Mouse (Mus musculus) hindbrain, embryonic 16.5 days (tissue): ENCODE data around the gene Kxd1. TPM values are rescaled to one million over a fixed set of nuclear protein-coding genes. Genes with fewer than 3 reads are reported as not detected.

Source experiments
- ATAC-seq: fragments of 200-750 bp; cut with Nextera tagmentation; 2 replicates; pipeline ENCODE4 v1.8.0; 2017; ENCODE audit warnings: moderate TSS enrichment, moderate library complexity
- H3K27ac ChIP-seq: fragments of 300-500 bp; sonication (generic); 2 replicates; pipeline ENCODE4 v1.5.1; 2014; ENCODE audit warnings: low read depth, mild to moderate bottlenecking, control low read depth, low read length, moderate library complexity
- H3K27me3 ChIP-seq: fragments of 300-500 bp; sonication (generic); replicated peaks from 2 replicates; pipeline ENCODE4 v1.6.1; 2014; ENCODE audit warnings: low read length; ENCODE audit not compliant: control insufficient read depth, insufficient read depth
- H3K36me3 ChIP-seq: fragments of 300-500 bp; sonication (generic); 2 replicates; pipeline ENCODE4 v1.6.1; 2014; ENCODE audit warnings: mild to moderate bottlenecking, low read length, moderate library complexity, mixed read lengths; ENCODE audit not compliant: control insufficient read depth, insufficient read depth
- H3K4me1 ChIP-seq: fragments of 300-500 bp; sonication (generic); 2 replicates; pipeline ENCODE4 v1.6.1; 2014; ENCODE audit warnings: low read depth, low read length; ENCODE audit not compliant: control insufficient read depth, insufficient read depth
- H3K4me2 ChIP-seq: fragments of 300-500 bp; sonication (generic); 2 replicates; pipeline ENCODE4 v1.6.1; 2014; ENCODE audit warnings: mild to moderate bottlenecking, low read length, control low read depth, moderate library complexity
- H3K4me3 ChIP-seq: fragments of 300-500 bp; sonication (generic); 2 replicates; pipeline ENCODE4 v1.5.1; 2014; ENCODE audit warnings: mild to moderate bottlenecking, low read length, control low read depth, moderate library complexity
- H3K9ac ChIP-seq: fragments of 300-500 bp; sonication (generic); 2 replicates; pipeline ENCODE4 v1.6.1; 2014; ENCODE audit warnings: low read depth, mild to moderate bottlenecking, control low read depth, low read length, moderate library complexity
- H3K9me3 ChIP-seq: fragments of 300-500 bp; sonication (generic); 2 replicates; pipeline ENCODE4 v1.6.1; 2014; ENCODE audit warnings: mild to moderate bottlenecking, low read length, moderate library complexity; ENCODE audit not compliant: control insufficient read depth
- WGBS: fragments of 180-500 bp; shearing (Covaris S2); extraction: QIAGEN DNeasy Blood & Tissue Kit; methylation state at CpG from one replicate; pipeline ENCODE4 v1.1.7; 2014; 5-methylcytosine and 5-hydroxymethylcytosine counted together
- polyA plus RNA-seq: library from polyadenylated mRNA; unstranded; fragments of >200 nt; fragmentation: Nextera tagmentation; extraction: Ambion mirVana; gene quantifications from 2 replicates; pipeline ENCODE4 v1.2.1, GENCODE M21; 2015

Kxd1 gene
- polyA plus RNA-seq, 1 experiment from 2014 or later, result 45.2 TPM

DNA sequence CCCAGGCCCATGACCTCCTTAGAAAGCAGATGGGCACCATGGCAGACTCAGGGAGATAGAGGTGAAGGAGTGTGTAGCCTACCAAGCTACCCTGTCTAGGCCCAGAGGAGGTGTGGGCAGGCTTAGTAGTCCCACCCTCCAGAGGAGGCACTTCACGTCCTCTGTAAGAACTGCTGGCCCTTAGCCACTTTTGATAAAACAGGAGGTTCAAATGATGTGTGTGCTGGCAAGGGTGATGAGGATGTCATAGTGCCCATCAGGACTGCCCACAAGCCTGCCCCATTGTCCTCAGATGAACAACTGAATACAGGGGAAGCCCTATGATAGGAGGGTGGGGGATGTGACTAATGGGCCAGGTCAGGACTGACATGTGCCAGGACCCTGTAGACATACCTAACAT, 25.1 kb upstream of the Kxd1 start:
- 41% methylated on average over 1 of the region's 1 CpGs for WGBS
- Histone ChIP-seq H3K4me3 (no peak overlapping the region), H3K9me3 (no peaks in the 10 kb centered on the region), H3K27ac (no peak overlapping the region), H3K9ac (no peak overlapping the region), H3K4me1 (peaks cover 13% of the 10 kb centered on the region), H3K36me3 (no peaks in the 10 kb centered on the region), H3K4me2 (no peak overlapping the region), H3K27me3 (no peaks in the 10 kb centered on the region)
- no peak for ATAC-seq

DNA sequence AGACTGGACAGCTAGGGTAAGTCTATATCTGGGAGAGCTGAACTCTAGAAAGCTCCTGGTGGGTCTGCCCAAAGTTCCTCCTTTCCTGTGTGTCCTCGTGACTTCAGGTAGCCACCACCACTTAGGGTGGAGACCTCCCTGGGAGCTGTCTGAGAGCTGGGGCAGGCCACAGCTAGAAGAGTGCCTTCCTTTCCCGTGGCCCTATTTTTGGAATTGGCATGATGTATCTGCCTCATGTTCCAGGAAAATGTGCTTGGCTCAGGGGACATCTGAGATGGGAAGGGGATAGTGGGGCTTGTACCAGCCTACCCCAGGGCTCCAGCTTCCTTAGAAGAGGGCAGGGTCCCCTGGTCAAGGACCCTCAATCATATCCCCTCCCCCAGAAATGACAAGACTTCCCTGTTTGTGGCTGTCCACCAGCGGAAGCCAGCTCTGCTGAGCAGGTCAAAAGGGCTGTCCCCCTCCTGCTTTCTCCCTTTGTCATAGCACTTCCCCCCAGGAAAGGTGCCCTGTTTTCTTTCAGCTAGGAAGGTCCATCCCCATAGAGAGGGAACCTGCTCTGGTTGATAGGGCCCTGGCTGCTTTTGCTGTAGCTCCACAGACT, 23.9 kb upstream of the Kxd1 start:
- 87% methylated on average over 3 of the region's 3 CpGs for WGBS
- Histone ChIP-seq H3K36me3 (no peaks in the 10 kb centered on the region), H3K9me3 (no peaks in the 10 kb centered on the region), H3K27ac (no peak overlapping the region), H3K4me3 (no peak overlapping the region), H3K27me3 (no peaks in the 10 kb centered on the region), H3K4me2 (no peak overlapping the region), H3K9ac (no peak overlapping the region), H3K4me1 (peaks cover 13% of the 10 kb centered on the region)
- ATAC-seq, result no peak

DNA sequence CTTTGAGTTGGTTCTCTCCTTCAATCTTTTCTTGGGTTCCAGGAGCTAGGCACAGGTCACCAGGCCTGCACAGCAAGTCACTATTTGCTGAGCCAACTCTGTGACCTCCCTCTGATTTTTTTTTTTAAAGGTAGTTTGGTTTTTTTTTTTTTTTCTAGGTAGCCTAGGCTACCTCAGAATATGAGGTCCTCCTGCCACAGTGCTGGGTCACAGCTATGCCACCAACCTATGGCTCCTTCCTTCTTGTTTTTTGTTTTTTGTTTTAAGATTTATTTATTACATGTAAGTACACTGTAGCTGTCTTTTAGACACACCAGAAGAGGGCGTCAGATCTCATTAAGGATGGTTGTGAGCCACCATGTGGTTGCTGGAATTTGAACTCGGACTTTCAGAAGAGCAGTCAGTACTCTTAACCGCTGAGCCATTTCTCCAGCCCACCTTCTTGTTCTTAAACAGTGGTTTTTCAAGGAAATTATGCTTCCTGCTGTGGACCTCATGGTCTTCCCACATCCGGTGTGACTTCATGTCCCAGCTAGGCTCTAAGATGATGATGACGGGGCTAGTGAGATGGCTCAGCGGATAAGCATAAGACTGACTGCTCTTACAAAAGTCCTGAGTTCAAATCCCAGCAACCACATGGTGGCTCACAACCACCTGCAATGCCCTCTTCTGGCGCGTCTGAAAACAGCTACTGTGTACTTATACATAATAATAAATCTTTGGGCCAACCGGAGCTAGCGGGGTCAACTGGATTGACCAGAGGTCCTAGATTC, 21.8 kb upstream of the Kxd1 start:
- no peak overlapping the region for H3K9ac ChIP-seq
- H3K36me3 ChIP-seq, result no peaks in the 10 kb centered on the region
- H3K27me3 ChIP-seq, result no peaks in the 10 kb centered on the region
- H3K4me1 ChIP-seq, result peaks cover 13% of the 10 kb centered on the region
- no peak overlapping the region for H3K27ac ChIP-seq
- no peak overlapping the region for H3K4me2 ChIP-seq
- WGBS, result 94% methylated on average over 10 of the region's 10 CpGs
- H3K4me3 ChIP-seq, result no peak overlapping the region
- no peaks in the 10 kb centered on the region for H3K9me3 ChIP-seq
- no peak for ATAC-seq

DNA sequence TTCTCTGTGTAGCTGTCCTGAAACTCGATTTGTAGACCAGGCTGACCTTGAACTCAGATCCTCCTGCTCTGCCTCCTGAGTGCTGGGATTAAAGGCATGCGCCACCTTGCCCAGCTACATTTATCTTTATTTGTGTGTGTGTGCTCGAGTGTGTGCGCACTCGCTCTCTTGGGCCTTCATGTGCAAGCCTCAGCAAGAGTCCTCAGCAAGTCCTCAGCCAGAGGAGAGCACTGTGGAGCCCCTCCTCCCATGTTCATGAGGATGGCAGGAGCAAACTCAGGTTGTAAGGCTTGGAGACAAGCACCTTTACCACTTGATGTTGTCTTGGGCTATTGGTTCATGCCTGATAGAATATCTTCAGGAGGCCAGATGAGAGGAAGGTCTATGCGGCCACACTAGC, 20.0 kb upstream of the Kxd1 start:
- ATAC-seq, result no peak
- H3K9ac ChIP-seq, result no peak overlapping the region
- no peak overlapping the region for H3K27ac ChIP-seq

DNA sequence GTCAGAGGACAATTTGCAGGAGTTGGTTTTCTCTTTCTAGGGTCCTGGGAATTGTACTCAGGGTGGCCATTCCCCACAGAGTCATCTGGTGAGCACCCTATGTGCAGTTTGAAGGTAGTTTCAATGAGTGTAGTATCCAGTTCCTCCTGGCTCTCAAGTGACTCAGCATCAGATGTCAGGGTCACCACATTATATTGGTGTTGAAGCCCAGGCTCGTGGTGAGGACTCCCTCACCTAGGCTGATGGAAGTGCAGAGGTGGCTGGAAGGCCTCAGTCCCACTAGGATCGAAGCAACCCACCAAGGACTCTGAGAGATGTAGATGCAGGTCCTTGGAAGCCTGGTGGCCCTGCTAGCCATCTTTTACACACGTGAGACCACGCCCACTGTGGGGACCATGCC, 18.7 kb upstream of the Kxd1 start:
- Histone ChIP-seq H3K9ac (no peak overlapping the region), H3K4me1 (peaks cover 5% of the 10 kb centered on the region), H3K4me3 (no peak overlapping the region), H3K27me3 (no peaks in the 10 kb centered on the region), H3K4me2 (no peak overlapping the region), H3K36me3 (no peaks in the 10 kb centered on the region), H3K27ac (no peak overlapping the region), H3K9me3 (no peaks in the 10 kb centered on the region)
- no peak for ATAC-seq
- 88% methylated on average over 4 of the region's 4 CpGs for WGBS

More for the DNA sequence above, 20.0 kb upstream of the Kxd1 start:
- Histone ChIP-seq H3K4me3 (no peak overlapping the region), H3K9me3 (no peaks in the 10 kb centered on the region), H3K4me2 (no peak overlapping the region), H3K36me3 (no peaks in the 10 kb centered on the region), H3K27me3 (no peaks in the 10 kb centered on the region), H3K4me1 (peaks cover 2% of the 10 kb centered on the region)
- WGBS, result 90% methylated on average over 6 of the region's 6 CpGs

DNA sequence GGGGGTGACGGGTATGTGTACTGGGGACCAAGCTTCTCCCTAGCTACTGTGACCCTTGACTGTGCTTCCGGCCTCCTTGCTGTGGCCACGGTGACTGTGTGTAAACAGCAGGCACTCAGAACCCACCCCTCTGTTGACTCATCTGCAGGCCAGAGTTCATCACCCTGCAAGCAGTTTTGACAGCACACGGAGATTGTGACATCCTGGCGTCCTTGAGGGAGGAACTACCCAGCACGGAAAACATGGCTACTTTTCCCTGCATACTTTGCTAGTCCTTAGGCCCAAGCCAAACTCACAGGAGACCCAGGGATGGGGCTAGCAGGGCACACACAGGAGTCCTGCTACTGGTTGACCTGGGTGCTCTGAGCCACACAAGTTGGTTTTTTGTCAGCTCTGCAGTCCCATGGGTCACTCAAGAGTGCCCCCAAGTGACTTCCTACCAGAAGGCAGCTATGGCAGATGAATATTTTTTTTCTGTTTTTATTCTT, 16.5 kb upstream of the Kxd1 start:
- Histone ChIP-seq H3K9me3 (no peaks in the 10 kb centered on the region), H3K9ac (no peak overlapping the region), H3K36me3 (no peaks in the 10 kb centered on the region), H3K27me3 (no peaks in the 10 kb centered on the region), H3K4me2 (no peak overlapping the region), H3K4me1 (peaks cover 20% of the 10 kb centered on the region), H3K27ac (no peak overlapping the region), H3K4me3 (no peak overlapping the region)
- WGBS, result 66% methylated on average over 6 of the region's 6 CpGs
- ATAC-seq, result no peak

DNA sequence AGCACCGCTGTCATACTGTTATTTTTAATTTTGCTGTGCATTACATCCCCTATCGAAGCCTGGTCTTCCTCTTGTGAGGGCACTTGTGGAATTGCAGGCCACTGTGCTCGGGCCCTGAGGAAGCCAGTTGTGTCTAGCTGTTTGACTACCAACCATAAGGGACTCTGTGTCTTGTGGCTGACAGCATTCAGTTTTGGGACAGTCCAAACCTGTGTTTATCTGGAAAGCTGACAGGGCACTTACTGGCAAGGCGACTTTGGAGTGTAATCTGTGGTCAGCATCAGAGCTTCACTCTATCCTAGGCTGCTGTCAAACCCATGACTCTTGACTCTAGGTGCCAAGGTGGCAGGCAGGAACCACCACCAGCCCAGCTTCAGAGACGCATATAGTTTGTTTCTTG, 13.3 kb upstream of the Kxd1 start:
- no peak overlapping the region for H3K27ac ChIP-seq
- WGBS, result 83% methylated on average over 5 of the region's 5 CpGs
- H3K4me1 ChIP-seq, result peaks cover 25% of the 10 kb centered on the region
- no peaks in the 10 kb centered on the region for H3K9me3 ChIP-seq
- peak overlapping the region; percentile 86; the same call in 1 of the 2 replicates for H3K4me3 ChIP-seq
- no peaks in the 10 kb centered on the region for H3K27me3 ChIP-seq
- no peak overlapping the region for H3K9ac ChIP-seq
- H3K36me3 ChIP-seq, result 0 out of 2 replicates have a peak, but pooled peaks cover 4% of the 10 kb centered on the region
- peak overlapping the region; percentile 83 for H3K4me2 ChIP-seq
- no peak for ATAC-seq

DNA sequence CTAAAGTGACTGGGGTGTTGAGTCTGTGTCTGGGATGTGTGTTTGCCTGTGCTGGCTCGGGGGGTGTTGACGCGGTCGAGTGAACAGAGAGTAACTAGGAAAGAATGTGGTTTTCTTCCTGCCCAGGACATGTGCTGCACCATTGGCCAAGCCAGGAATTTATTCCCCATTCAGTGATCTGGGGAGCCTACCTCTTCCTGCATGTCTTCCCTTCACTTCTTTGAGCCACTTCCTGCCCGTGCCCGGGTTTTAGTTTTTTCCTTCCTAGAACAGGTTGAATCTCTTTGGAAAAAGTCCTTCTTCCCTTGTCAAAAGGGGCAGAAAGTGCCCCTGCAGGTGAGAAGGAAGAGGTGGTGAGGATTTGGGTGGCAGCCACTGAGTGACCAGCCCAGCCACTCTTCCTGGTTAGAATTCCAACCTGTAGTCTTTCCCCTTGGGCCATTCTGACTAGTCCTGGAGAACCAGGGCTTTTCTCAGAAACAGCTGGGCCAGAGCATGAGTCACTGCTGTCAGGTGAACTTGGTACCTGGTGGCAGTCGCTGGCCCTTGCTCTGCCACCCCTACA, 12.8 kb upstream of the Kxd1 start:
- Histone ChIP-seq H3K4me1 (peaks cover 25% of the 10 kb centered on the region), H3K4me2 (peak overlapping the region; percentile 83), H3K27me3 (no peaks in the 10 kb centered on the region), H3K9ac (peak overlapping the region; percentile 93), H3K9me3 (no peaks in the 10 kb centered on the region), H3K27ac (no peak overlapping the region), H3K36me3 (peaks cover 8% of the 10 kb centered on the region; the same call in 1 of the 2 replicates), H3K4me3 (peak overlapping the region; percentile 86)
- no peak for ATAC-seq
- 47% methylated on average over 7 of the region's 7 CpGs for WGBS

DNA sequence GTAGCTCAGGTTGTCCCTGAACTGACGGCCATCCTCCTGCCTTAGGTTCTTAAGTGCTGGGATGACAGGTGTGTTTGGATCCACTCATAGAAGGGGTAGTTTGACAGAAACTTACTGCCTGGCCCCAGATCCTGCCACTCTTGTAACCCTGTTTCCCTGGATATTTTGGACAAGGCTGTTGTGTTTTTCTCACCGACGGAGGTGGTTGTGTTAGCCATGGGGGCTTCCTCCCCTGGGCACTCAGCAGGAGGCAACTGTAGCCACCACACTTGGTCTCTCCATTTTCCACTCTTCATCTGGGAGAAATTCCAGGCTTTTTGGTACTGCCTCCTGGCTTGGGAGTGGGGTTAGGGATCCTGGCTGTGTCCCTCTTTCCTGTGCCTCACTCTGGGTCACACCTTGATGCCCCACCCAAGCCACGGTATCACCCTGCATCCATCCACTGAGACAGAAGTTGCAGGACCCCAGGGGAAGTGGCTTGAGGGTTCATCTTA, 12.3 kb upstream of the Kxd1 start:
- 14% methylated on average over 4 of the region's 4 CpGs for WGBS
- peak overlapping the region; percentile 86 for H3K4me3 ChIP-seq
- peak overlapping the region; percentile 93 for H3K27ac ChIP-seq
- ATAC-seq, result no peak
- no peaks in the 10 kb centered on the region for H3K9me3 ChIP-seq
- H3K36me3 ChIP-seq, result peaks cover 8% of the 10 kb centered on the region; the same call in 1 of the 2 replicates
- no peaks in the 10 kb centered on the region for H3K27me3 ChIP-seq
- peak overlapping the region; percentile 93 for H3K9ac ChIP-seq
- H3K4me2 ChIP-seq, result peak overlapping the region; percentile 83
- H3K4me1 ChIP-seq, result peaks cover 25% of the 10 kb centered on the region
